Mouse (Mus musculus): ENCODE measurements around the gene Sco2. TPM values are rescaled to one million over a fixed set of nuclear protein-coding genes. Genes with fewer than 3 reads are reported as not detected.
A peak's percentile ranks its signal among the peaks of the same experiment; 100 is the strongest.

Sco2 gene
- polyA plus RNA-seq, 1 experiment from 2014 or later: 9.4 TPM

DNA sequence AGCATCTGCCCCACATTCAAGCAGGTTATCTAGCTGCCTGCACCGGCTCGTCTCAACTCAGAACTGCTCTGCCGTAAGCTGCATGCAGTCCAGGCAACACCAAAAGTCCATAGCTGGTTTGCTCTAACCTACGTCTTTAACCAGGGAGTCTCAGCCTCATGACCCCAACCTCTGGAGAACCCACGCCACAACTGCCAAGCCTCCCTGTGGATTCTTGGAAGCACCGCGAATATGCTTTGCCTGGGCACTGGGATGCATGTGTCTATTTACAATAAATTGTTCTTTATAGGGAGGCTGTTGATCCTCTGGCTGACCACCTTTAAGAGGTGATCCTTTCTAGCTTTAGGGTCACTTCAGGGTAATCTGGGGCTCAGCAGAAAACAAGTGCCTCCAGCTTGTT, 1.1 kb downstream of the Sco2 start:
- Histone ChIP-seq H3K27ac (replicated peaks in 1 of 2; ENCODE audit: control insufficient read depth in 1 of 2, insufficient read depth in 1 of 2, low read depth in 2 of 2, low read length in 2 of 2) (peak overlapping the region in 1 of 2 experiments; percentile 93; a peak in 1 of 4 replicates), H3K27me3 (ENCODE audit: control insufficient read depth, insufficient read depth, low read length) (peaks cover 17% of the 10 kb centered on the region), H3K4me1 (ENCODE audit: control insufficient read depth in 2 of 2, insufficient read depth in 2 of 2, low read length in 2 of 2) (peaks cover 9 to 14% of the 10 kb centered on the region in 2 experiments; a peak in 3 of 4 replicates), H3K4me3 (ENCODE audit: control insufficient read depth in 1 of 2, insufficient read depth in 1 of 2, low read depth in 1 of 2, low read length in 2 of 2) (peak overlapping the region in 1 of 2 experiments; percentile 77; a peak in 2 of 4 replicates), H3K4me2 (ENCODE audit: low read length) (peak overlapping the region; percentile 93), H3K36me3 (ENCODE audit: control insufficient read depth, insufficient read depth, low read length) (peaks cover 53% of the 10 kb centered on the region), H3K9me3 (ENCODE audit: control insufficient read depth, low read length) (no peaks in the 10 kb centered on the region), H3K9ac (ENCODE audit: low read length) (peak overlapping the region; percentile 84; the same call in 1 of the 2 replicates)
- WGBS: 80% methylated on average over 7 of the region's 7 CpGs
- ATAC-seq (ENCODE audit: insufficient number of reproducible peaks, insufficient read depth, low FRiP score, low read depth): no peak

DNA sequence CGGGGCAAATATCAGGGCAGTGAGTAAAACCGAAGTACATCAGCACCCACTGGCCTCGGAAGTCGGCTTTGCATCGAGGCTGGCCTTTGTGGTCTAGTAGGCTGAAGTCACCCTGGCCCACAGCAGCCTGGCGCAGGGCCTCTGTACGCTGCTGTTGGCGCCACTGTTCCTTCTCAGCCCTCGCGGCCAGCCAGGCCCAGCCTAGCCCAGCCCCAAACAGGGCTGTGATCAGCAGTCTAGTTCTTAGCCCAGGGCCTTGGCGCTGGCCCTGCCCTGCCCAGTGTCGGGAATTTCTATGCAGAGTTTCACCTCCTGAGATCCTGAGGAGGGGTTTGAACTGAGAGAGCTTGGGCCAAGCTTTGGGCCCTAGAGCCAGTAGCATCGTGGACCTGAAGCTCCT, 1.6 kb downstream of the Sco2 start:
- no peaks in the 10 kb centered on the region for H3K9me3 ChIP-seq (ENCODE audit: control insufficient read depth, low read length)
- H3K4me2 ChIP-seq (ENCODE audit: low read length): no peak overlapping the region
- no peak overlapping the region for H3K4me3 ChIP-seq (ENCODE audit: control insufficient read depth in 1 of 2, insufficient read depth in 1 of 2, low read depth in 1 of 2, low read length in 2 of 2)
- peaks cover 58% of the 10 kb centered on the region for H3K36me3 ChIP-seq (ENCODE audit: control insufficient read depth, insufficient read depth, low read length)
- H3K27me3 ChIP-seq (ENCODE audit: control insufficient read depth, insufficient read depth, low read length): peaks cover 12% of the 10 kb centered on the region
- WGBS: 89% methylated on average over 13 of the region's 13 CpGs
- no peak overlapping the region for H3K9ac ChIP-seq (ENCODE audit: low read length)
- peaks cover 6 to 14% of the 10 kb centered on the region in 2 experiments; a peak in 3 of 4 replicates for H3K4me1 ChIP-seq (ENCODE audit: control insufficient read depth in 2 of 2, insufficient read depth in 2 of 2, low read length in 2 of 2)
- ATAC-seq (ENCODE audit: insufficient number of reproducible peaks, insufficient read depth, low FRiP score, low read depth): no peak
- no peak overlapping the region for H3K27ac ChIP-seq (replicated peaks in 1 of 2; ENCODE audit: control insufficient read depth in 1 of 2, insufficient read depth in 1 of 2, low read depth in 2 of 2, low read length in 2 of 2)

DNA sequence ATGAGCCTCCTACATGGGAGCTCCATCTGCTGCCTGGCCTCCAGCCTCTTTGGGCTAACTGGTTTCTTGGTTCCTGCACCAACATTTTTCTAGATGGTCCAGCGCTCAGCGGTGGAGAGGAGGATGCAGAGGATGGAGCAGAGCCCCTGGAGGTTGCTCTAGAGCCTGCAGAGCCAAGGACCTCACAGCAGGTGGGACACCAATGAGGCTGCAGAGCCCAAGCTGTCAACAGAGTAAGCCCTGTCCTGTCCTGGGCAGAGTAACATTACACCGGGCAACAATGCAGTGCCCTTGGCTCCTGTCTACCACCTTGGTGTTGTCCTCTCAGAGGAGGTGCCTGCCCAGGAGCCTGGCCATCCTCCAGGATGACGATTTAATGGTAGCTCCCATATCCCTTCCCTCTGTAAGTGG, 8.5 kb downstream of the Sco2 start:
- Histone ChIP-seq H3K9ac (ENCODE audit: low read length) (no peak overlapping the region), H3K4me3 (ENCODE audit: control insufficient read depth in 1 of 2, insufficient read depth in 1 of 2, low read depth in 1 of 2, low read length in 2 of 2) (no peak overlapping the region), H3K36me3 (ENCODE audit: control insufficient read depth, insufficient read depth, low read length) (peaks cover 100% of the 10 kb centered on the region), H3K4me2 (ENCODE audit: low read length) (no peak overlapping the region), H3K9me3 (ENCODE audit: control insufficient read depth, low read length) (no peaks in the 10 kb centered on the region), H3K4me1 (ENCODE audit: control insufficient read depth in 2 of 2, insufficient read depth in 2 of 2, low read length in 2 of 2) (no peaks in the 10 kb centered on the region), H3K27me3 (ENCODE audit: control insufficient read depth, insufficient read depth, low read length) (no peaks in the 10 kb centered on the region), H3K27ac (replicated peaks in 1 of 2; ENCODE audit: control insufficient read depth in 1 of 2, insufficient read depth in 1 of 2, low read depth in 2 of 2, low read length in 2 of 2) (no peak overlapping the region)
- WGBS: 88% methylated on average over 4 of the region's 4 CpGs
- no peak for ATAC-seq (ENCODE audit: insufficient number of reproducible peaks, insufficient read depth, low FRiP score, low read depth)

DNA sequence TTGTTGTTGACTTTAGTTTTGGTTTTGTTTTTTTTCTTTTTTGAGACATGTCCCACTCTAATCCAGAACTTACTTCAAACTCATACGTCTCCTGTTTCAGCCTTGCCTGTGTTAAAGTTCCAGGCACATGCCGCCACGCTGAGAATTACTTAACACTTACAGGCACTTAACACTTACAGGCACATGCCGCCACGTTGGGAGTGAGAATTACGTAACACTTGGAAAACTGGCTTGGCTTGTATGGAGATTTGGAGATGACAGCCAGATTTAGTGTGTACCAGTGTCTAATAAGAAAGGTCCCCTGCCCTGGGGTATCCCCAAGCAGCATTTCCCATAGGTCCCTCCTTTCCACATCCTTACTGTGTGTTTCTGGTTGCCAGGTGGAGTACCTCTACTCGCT, 10.6 kb downstream of the Sco2 start:
- 85% methylated on average over 7 of the region's 7 CpGs for WGBS
- Histone ChIP-seq H3K4me2 (ENCODE audit: low read length) (no peak overlapping the region), H3K36me3 (ENCODE audit: control insufficient read depth, insufficient read depth, low read length) (peaks cover 83% of the 10 kb centered on the region), H3K9me3 (ENCODE audit: control insufficient read depth, low read length) (no peaks in the 10 kb centered on the region), H3K4me3 (ENCODE audit: control insufficient read depth in 1 of 2, insufficient read depth in 1 of 2, low read depth in 1 of 2, low read length in 2 of 2) (no peak overlapping the region), H3K9ac (ENCODE audit: low read length) (no peak overlapping the region), H3K27me3 (ENCODE audit: control insufficient read depth, insufficient read depth, low read length) (no peaks in the 10 kb centered on the region), H3K27ac (replicated peaks in 1 of 2; ENCODE audit: control insufficient read depth in 1 of 2, insufficient read depth in 1 of 2, low read depth in 2 of 2, low read length in 2 of 2) (no peak overlapping the region), H3K4me1 (ENCODE audit: control insufficient read depth in 2 of 2, insufficient read depth in 2 of 2, low read length in 2 of 2) (peaks cover under 1 to 6% of the 10 kb centered on the region in 2 experiments; a peak in 3 of 4 replicates)
- no peak for ATAC-seq (ENCODE audit: insufficient number of reproducible peaks, insufficient read depth, low FRiP score, low read depth)

DNA sequence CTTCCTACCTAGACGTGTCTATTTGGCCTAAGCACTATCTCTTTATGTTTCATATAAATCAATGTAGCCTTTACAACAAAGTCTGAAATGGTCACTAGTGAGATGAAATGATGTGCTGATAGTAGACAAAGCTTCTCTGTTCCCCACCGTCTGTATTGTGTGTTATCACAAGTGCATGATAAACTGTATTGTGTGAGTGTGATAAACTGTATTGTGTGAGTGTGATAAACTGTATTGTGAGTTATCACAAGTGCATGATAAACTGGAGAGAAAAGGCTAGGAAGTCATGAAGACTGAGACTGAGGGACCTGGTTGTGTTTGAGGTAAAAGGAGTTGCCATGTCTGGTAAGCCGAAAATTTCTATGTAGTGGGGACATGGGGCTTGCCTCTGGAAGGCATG, 14.9 kb downstream of the Sco2 start:
- no peak for ATAC-seq (ENCODE audit: insufficient number of reproducible peaks, insufficient read depth, low FRiP score, low read depth)
- peaks cover 9 to 32% of the 10 kb centered on the region in 2 experiments for H3K4me1 ChIP-seq (ENCODE audit: control insufficient read depth in 2 of 2, insufficient read depth in 2 of 2, low read length in 2 of 2)
- no peak overlapping the region for H3K4me3 ChIP-seq (ENCODE audit: control insufficient read depth in 1 of 2, insufficient read depth in 1 of 2, low read depth in 1 of 2, low read length in 2 of 2)
- no peak overlapping the region for H3K4me2 ChIP-seq (ENCODE audit: low read length)
- WGBS: 53% methylated on average over 3 of the region's 3 CpGs
- no peaks in the 10 kb centered on the region for H3K9me3 ChIP-seq (ENCODE audit: control insufficient read depth, low read length)
- H3K9ac ChIP-seq (ENCODE audit: low read length): no peak overlapping the region
- no peaks in the 10 kb centered on the region for H3K27me3 ChIP-seq (ENCODE audit: control insufficient read depth, insufficient read depth, low read length)
- no peak overlapping the region for H3K27ac ChIP-seq (replicated peaks in 1 of 2; ENCODE audit: control insufficient read depth in 1 of 2, insufficient read depth in 1 of 2, low read depth in 2 of 2, low read length in 2 of 2)
- H3K36me3 ChIP-seq (ENCODE audit: control insufficient read depth, insufficient read depth, low read length): peaks cover 47% of the 10 kb centered on the region

DNA sequence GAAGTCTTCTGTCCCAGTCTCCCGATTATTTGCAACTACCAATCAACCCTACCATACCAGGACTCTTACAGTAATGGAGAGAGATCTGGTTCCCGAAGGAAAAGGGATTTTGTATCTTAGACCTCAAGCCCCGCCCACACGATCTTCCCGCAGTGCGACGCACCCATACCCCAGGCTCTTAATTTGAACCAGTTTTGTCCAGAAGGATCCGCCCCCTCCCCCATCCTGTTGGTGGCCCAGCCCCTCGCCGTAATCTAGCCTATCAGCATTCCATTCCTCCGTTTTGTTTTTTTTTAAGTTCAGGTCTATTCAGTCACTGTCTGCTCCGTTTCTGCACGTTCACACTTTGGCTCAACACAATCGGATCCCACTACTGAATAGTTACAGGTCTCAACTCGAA, 17.3 kb downstream of the Sco2 start:
- peak; percentile 58 for ATAC-seq (ENCODE audit: insufficient number of reproducible peaks, insufficient read depth, low FRiP score, low read depth)
- H3K27me3 ChIP-seq (ENCODE audit: control insufficient read depth, insufficient read depth, low read length): no peaks in the 10 kb centered on the region
- peak overlapping the region; percentile 77 for H3K4me2 ChIP-seq (ENCODE audit: low read length)
- peak overlapping the region; percentile 79 to 85 for H3K4me3 ChIP-seq (ENCODE audit: control insufficient read depth in 1 of 2, insufficient read depth in 1 of 2, low read depth in 1 of 2, low read length in 2 of 2)
- H3K4me1 ChIP-seq (ENCODE audit: control insufficient read depth in 2 of 2, insufficient read depth in 2 of 2, low read length in 2 of 2): peaks cover 9 to 34% of the 10 kb centered on the region in 2 experiments
- no peaks in the 10 kb centered on the region for H3K9me3 ChIP-seq (ENCODE audit: control insufficient read depth, low read length)
- H3K36me3 ChIP-seq (ENCODE audit: control insufficient read depth, insufficient read depth, low read length): peaks cover 47% of the 10 kb centered on the region
- H3K9ac ChIP-seq (ENCODE audit: low read length): peak overlapping the region; percentile 93
- 2% methylated on average over 15 of the region's 15 CpGs for WGBS
- peak overlapping the region; percentile 71 to 87 for H3K27ac ChIP-seq (replicated peaks in 1 of 2; ENCODE audit: control insufficient read depth in 1 of 2, insufficient read depth in 1 of 2, low read depth in 2 of 2, low read length in 2 of 2)

DNA sequence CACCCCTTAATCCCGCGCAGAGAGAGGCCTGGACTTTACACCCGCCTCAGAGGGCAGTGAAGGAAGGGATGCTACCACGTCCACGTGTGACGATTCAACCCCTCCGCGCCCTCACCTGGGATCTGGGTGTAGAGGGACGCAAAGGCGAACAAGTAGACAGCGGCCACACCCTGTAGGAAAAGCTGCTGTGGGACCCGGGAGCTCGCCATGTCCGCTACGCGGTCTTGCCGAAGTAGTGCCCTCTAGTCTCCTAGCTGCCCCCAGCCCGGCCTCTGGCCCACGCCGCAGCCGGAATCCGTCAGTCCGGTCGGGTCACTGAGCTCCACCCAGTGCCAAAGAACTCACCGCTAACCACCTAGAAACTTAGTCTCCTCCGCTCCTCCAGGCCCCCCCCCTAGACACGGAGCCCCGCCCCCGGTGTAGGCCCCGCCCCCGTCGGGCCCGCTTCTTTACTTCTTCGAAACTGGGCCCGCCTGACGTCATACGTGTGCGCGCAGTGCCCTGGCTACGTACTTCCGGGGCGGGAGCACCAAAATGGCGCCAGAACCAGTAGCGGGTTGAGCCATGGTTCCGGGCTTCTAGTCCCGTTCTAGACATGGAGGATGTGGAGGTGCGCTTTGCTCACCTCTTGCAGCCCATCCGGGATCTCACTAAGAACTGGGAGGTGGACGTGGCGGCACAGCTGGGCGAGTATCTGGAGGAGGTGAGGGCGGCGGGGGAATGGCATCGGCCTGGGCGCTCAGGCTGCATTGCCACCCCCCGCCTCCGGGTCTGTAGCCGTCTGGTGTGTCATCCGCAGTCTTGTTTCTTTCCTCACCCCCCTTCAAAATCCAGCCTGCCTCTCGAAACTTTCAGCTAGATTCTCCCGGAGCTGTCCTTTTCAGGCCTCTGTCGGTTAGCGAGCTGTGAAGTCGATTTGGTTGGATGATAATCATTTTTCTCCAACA, 18.1 kb downstream of the Sco2 start, which contains the start of the genes Lmf2 and Ncaph2:
Lmf2 (minus strand) TSS at position 419 of the 947 bp plus-strand sequence.
Ncaph2 (plus strand) TSS at position 479 of the 947 bp plus-strand sequence.
- ATAC-seq (ENCODE audit: insufficient number of reproducible peaks, insufficient read depth, low FRiP score, low read depth): peak; percentile 89
- Histone ChIP-seq H3K4me2 (ENCODE audit: low read length) (peak within 1 kb of the TSS; percentile 80), H3K27ac (replicated peaks in 1 of 2; ENCODE audit: control insufficient read depth in 1 of 2, insufficient read depth in 1 of 2, low read depth in 2 of 2, low read length in 2 of 2) (peak within 1 kb of the TSS; percentile 71 to 87), H3K27me3 (ENCODE audit: control insufficient read depth, insufficient read depth, low read length) (no peaks in the 10 kb centered on the region), H3K9ac (ENCODE audit: low read length) (peak within 1 kb of the TSS; percentile 93), H3K9me3 (ENCODE audit: control insufficient read depth, low read length) (no peaks in the 10 kb centered on the region), H3K4me3 (ENCODE audit: control insufficient read depth in 1 of 2, insufficient read depth in 1 of 2, low read depth in 1 of 2, low read length in 2 of 2) (peak within 1 kb of the TSS; percentile 79 to 85), H3K36me3 (ENCODE audit: control insufficient read depth, insufficient read depth, low read length) (peaks cover 47% of the 10 kb centered on the region), H3K4me1 (ENCODE audit: control insufficient read depth in 2 of 2, insufficient read depth in 2 of 2, low read length in 2 of 2) (peaks cover 9 to 34% of the 10 kb centered on the region in 2 experiments)
- under 1% methylated on average over 64 of the region's 64 CpGs for WGBS
